Mouse (Mus musculus) cerebellum, adult 11-12 months (tissue): ENCODE measurements around the gene Maml3.

Experiments used
- DNase-seq: peaks from one replicate; pipeline ENCODE4 v3.0.0; 2022

Gene Maml3

GRCm38 (mm10) chr3:51859208-51859607 lies 245.7 kb downstream of the Maml3 start:
- no peak for DNase-seq

GRCm38 (mm10) chr3:51854152-51854551 lies 250.7 kb downstream of the Maml3 start:
- no peak for DNase-seq

DNA sequence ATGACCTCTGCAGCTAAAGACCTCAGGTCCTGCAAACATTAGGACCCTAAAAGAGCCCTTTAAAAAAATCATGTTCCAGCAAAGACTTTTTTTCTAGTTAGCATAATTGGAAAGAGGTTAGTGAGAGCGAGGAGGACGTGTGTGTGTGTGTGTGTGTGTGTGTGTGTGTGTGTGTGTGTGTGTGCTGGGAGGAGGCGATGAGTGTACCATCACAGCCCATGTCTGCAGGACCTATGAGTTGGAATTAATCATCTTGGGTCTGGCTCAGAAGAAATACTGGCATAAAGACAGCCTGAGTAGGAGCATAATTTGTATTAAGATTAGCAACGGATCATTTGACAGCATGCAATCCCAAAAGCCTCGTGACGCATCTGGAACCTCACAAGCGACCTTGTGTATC lies 251.3 kb downstream of the Maml3 start:
- no peak for DNase-seq

DNA sequence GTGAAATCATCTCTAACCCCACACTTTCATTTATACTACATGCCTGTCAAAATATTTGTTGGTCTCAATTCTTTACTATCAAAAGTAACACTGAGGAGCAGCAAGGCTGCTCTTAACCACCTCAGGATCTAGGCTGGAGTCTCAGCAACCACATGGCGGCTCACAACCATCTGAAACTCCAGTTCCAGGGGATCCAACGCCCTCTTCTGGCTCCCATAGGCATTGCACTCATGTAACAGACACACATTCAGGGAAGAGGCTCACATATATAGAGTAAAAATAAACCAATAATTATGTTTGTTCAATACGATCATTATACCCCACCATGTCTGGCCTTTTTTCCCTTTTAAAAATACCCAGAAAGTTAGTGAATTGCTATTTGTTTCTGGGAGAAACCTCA lies 252.2 kb downstream of the Maml3 start:
- no peak for DNase-seq

DNA sequence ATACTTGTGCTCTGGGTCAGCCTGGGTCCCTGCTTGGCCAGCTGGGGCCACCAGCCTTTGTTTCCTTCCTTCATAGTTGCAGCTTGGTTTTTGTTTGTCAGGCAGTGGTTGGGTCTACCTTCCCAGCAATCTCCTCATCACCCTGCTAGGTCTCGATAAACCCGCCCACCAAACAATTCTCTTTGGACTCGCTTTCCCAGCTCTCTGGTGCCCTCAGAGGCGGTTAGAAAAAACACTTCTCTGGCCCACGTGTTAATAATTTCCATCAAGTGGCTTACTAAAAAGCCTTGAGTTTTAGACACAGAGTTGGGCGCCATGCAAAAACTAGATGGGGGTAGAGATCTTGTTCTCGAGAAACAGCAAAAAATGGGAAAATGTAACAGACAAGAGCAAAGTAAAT lies 253.3 kb downstream of the Maml3 start:
- no peak for DNase-seq

GRCm38 (mm10) chr3:51849462-51849861 lies 255.4 kb downstream of the Maml3 start:
- DNase-seq: no peak

- no peak for DNase-seq
Observed at GRCm38 (mm10) chr3:51847262-51847661, 257.6 kb downstream of the Maml3 start.

- no peak for DNase-seq
Observed at GRCm38 (mm10) chr3:51844255-51844654, 260.6 kb downstream of the Maml3 start.

- DNase-seq: no peak
Observed at GRCm38 (mm10) chr3:51842140-51842539, 262.7 kb downstream of the Maml3 start.

DNA sequence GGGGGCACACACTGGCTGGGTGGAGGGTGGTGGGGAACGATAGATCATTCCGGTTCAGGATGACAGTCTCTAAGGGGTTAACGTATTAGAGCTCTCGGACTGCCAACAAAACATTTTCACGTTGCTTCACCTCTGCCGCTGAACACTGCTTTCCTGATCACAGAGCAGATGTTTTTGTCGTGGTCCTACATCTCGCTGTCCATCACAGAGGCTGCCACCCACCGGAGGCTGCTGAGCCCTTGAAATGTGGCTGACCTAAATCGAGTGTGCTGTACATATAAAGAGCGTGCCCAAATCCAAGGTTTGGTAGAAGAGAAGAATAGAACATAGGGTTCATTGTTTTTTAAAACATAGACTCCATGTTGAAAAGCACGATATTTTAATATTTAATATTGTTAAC lies 263.3 kb downstream of the Maml3 start:
- no peak for DNase-seq

- no peak for DNase-seq
Observed at GRCm38 (mm10) chr3:51841177-51841576, 263.7 kb downstream of the Maml3 start.

DNA sequence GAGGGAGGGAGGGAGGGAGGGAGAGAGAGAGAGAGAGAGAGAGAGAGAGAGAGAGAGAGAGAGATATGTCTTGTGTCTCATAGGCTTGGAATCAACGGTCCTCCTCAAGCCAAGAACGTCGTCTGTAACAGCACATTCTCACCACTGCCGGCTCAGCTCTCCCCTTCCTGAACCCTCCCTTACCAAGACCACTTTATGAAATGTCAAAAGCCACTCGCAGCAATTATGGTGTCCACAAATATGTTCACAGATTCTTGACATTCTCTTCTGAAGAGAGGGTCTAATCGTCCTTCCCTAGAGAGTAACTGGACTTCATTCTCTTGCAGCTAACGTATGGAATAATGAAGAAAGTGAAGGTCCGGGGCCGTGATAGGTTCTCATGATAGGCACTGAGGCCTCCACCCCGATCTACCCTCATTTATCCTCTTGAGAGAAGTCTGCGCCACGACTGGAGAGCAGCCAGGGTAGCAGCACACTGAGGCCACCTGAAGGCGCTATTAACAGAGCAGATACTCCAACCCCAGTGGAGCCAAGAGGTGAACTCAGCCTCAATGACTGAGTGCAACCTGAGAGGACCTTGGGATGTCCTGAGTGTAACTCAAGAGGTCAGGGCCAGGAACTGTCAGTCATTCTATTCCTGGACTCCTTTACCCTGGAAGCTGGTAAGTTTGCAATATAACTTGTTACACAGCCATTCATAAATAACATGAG lies 264.6 kb downstream of the Maml3 start:
- no peak for DNase-seq

- no peak for DNase-seq
Observed at GRCm38 (mm10) chr3:51839353-51839715, 265.5 kb downstream of the Maml3 start.

- DNase-seq: no peak
Observed at GRCm38 (mm10) chr3:51838696-51839352, 266.1 kb downstream of the Maml3 start.

- DNase-seq: no peak
Observed at GRCm38 (mm10) chr3:51832985-51833384, 271.9 kb downstream of the Maml3 start.

DNA sequence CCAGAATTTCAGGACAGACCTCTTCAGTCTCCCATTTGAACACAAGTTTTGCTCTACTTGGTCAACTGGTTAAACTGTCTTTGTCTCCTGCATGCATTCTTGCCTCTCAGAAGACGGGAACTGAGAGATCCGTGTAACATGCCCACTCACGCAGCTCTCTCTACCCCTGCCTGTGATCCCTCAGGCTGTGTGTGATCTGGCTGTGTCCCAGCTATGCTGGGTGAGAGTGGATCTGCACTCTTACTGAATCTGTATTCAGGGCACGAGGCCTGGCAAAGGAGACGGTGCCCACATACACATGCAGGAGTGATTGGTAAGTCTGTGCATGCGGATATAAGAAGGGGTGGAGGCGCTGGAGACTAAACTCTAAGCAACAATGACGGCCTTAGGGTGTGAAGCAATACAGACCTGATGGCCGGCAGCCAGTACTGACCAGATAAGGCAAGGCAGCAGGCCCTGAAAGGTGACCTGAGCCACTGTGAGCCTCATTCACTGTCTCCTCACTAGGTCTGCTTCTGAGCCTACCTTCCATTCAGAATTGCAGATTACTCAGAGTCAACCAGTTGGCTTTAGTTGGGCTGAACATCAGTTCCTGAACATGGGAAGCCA lies 274.0 kb downstream of the Maml3 start:
- DNase-seq: no peak

DNA sequence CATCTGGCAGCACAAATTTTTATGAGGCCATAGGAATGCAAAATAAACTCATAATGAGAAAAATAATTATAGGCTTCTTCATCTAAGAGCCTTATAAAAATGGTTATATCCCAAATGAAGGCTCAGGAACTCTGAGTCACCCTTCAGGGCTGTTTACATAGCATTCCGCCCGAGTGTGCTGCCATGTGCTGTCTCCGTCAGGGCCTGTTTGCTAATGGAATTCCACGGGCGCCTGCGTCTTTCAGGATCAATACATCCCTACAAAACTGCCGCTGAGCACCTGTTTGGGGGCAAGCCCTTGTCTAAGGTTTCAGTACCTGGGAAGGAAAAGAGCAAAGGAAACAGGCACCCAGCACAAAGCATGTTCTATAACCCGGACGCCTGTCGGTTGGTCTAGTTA lies 279.3 kb downstream of the Maml3 start:
- DNase-seq: no peak

DNA sequence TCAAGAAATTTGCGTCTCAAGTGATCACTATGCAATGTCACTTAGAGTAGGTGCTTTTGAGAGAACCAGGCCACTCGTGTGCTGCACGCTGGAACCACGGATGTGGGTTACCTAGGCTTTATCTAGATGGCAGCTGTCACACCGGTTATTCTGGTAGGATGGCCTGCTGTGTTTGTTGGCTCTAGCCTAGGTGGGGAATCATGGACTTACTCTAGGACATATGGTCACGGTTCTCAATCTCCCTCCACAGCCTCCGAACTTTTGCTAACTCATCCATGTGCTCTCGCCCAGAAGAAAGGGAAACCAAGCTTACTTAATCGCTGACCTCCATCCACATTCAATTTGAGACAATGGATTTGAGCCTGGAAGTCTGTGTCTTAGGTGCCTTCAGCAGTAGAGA lies 280.4 kb downstream of the Maml3 start:
- peak; percentile 91 for DNase-seq

GRCm38 (mm10) chr3:51821551-51821950 lies 283.3 kb downstream of the Maml3 start:
- no peak for DNase-seq

GRCm38 (mm10) chr3:51819109-51819508 lies 285.8 kb downstream of the Maml3 start:
- no peak for DNase-seq

- no peak for DNase-seq
Observed at GRCm38 (mm10) chr3:51817919-51818318, 287.0 kb downstream of the Maml3 start.

DNA sequence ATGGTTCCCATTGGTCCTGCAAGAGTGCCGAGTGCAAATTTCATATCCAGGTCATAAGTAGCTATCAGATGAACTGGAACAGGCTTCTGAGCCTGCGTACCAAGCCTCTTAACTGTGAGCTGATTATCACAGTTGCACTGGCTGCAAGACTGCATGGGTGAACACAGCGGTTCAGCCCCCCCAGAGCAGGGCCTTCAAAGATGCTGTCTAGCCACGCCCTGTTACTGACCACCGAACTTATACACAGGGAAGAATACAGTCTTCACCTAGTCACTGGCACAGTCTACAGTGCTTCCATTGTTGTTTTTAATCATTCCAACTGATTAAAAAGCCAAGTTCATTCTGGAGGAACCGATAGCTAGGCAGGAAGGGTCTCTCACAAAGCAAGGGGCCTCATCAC lies 287.5 kb downstream of the Maml3 start:
- DNase-seq: no peak

- DNase-seq: no peak
Observed at GRCm38 (mm10) chr3:51816517-51817285, 288.2 kb downstream of the Maml3 start.

DNA sequence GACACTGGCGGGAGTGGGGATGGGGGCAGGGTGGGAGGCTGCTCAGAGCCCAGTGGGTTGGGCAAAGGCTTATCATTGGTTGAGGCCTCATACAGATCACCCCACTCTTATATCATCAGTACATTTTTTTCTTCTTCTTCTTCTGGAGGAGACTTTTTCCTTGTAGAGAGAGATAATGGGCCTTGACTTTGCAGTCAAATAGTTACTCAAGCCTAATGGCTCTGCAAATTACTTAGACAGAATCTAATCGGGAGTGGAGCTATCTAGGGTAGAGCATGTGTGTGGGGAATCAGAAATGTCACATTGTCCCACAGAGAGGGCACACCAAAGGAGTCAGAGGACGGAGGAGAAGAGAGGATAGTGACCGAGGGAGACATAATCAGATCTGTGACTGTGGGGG lies 290.8 kb downstream of the Maml3 start:
- no peak for DNase-seq
